Mouse (Mus musculus): ENCODE results near the gene Wasf2.
A peak's percentile ranks its signal among the peaks of the same experiment; 100 is the strongest.

The Wasf2 gene

GRCm38 (mm10) chr4:133202254-133202653 lies 71.9 kb downstream of the Wasf2 start:
- no peak for DNase-seq (ENCODE audit: low spot score in 2 of 2)

GRCm38 (mm10) chr4:133203591-133203990 lies 73.3 kb downstream of the Wasf2 start:
- no peak for DNase-seq (ENCODE audit: low spot score in 2 of 2)

- no peak for DNase-seq (ENCODE audit: low spot score in 2 of 2)
These were observed 74.1 kb downstream of the Wasf2 start for GRCm38 (mm10) chr4:133204379-133204778.

GRCm38 (mm10) chr4:133209366-133209765 lies 79.1 kb downstream of the Wasf2 start:
- DNase-seq (ENCODE audit: low spot score in 2 of 2), result peak; percentile 55 to 58

GRCm38 (mm10) chr4:133210023-133210787 lies 79.9 kb downstream of the Wasf2 start:
- no peak for DNase-seq (ENCODE audit: low spot score in 2 of 2)

- DNase-seq (ENCODE audit: low spot score in 2 of 2), result no peak
These were observed 80.6 kb downstream of the Wasf2 start for GRCm38 (mm10) chr4:133210788-133211390.

- peak in 1 of 2 experiments; percentile 49 for DNase-seq (ENCODE audit: low spot score in 2 of 2)
These were observed 81.7 kb downstream of the Wasf2 start, which contains the start of the genes Cd164l2 and Gpr3 for GRCm38 (mm10) chr4:133211751-133212561. Gene Cd164l2, plus strand, starts transcription at chr4:133212131. Gene Gpr3, minus strand, starts transcription at chr4:133212536.

- DNase-seq (ENCODE audit: low spot score in 2 of 2), result peak; percentile 81 to 84
These were observed 82.4 kb downstream of the Wasf2 start for GRCm38 (mm10) chr4:133212562-133213267.

- peak in 1 of 2 experiments; percentile 53 for DNase-seq (ENCODE audit: low spot score in 2 of 2)
These were observed 82.9 kb downstream of the Wasf2 start for GRCm38 (mm10) chr4:133213268-133213590.

GRCm38 (mm10) chr4:133213661-133214060 lies 83.4 kb downstream of the Wasf2 start:
- DNase-seq (ENCODE audit: low spot score in 2 of 2), result no peak

GRCm38 (mm10) chr4:133217641-133218040 lies 87.3 kb downstream of the Wasf2 start:
- DNase-seq (ENCODE audit: low spot score in 2 of 2), result peak; percentile 44 to 52

GRCm38 (mm10) chr4:133218745-133219144 lies 88.4 kb downstream of the Wasf2 start:
- DNase-seq (ENCODE audit: low spot score in 2 of 2), result no peak

GRCm38 (mm10) chr4:133220656-133221055 lies 90.4 kb downstream of the Wasf2 start:
- no peak for DNase-seq (ENCODE audit: low spot score in 2 of 2)

GRCm38 (mm10) chr4:133221701-133222100 lies 91.4 kb downstream of the Wasf2 start:
- DNase-seq (ENCODE audit: low spot score in 2 of 2), result no peak

- DNase-seq (ENCODE audit: low spot score in 2 of 2), result no peak
These were observed 93.6 kb downstream of the Wasf2 start for GRCm38 (mm10) chr4:133223875-133224274.

- DNase-seq (ENCODE audit: low spot score in 2 of 2), result no peak
These were observed 95.8 kb downstream of the Wasf2 start for GRCm38 (mm10) chr4:133226073-133226472.

GRCm38 (mm10) chr4:133227636-133228035 lies 97.3 kb downstream of the Wasf2 start:
- DNase-seq (ENCODE audit: low spot score in 2 of 2), result no peak

- no peak for DNase-seq (ENCODE audit: low spot score in 2 of 2)
These were observed 99.3 kb downstream of the Wasf2 start for GRCm38 (mm10) chr4:133229582-133229981.

- no peak for DNase-seq (ENCODE audit: low spot score in 2 of 2)
These were observed 103.1 kb downstream of the Wasf2 start for GRCm38 (mm10) chr4:133233285-133233976.

GRCm38 (mm10) chr4:133234771-133235170 lies 104.5 kb downstream of the Wasf2 start:
- no peak for DNase-seq (ENCODE audit: low spot score in 2 of 2)

- no peak for DNase-seq (ENCODE audit: low spot score in 2 of 2)
These were observed 105.1 kb downstream of the Wasf2 start for GRCm38 (mm10) chr4:133235415-133235814.
